Mouse (Mus musculus) right cerebral cortex, postnatal 10 days (tissue): Measurements from ENCODE around the gene Iqcj.
A peak's percentile ranks its signal among the peaks of the same experiment; 100 is the strongest.

Source experiments
- DNase-seq, 2 experiments: peaks; one replicate each; pipeline ENCODE4 v3.0.0; 2021; ENCODE audit warnings: low spot score in 2 of 2

Gene Iqcj

GRCm38 (mm10) chr3:67892026-67892705 lies at the start of gene Iqcj, which contains the start of gene Iqschfp:
Iqcj (plus strand) TSS chr3:67892220.
Iqschfp (plus strand) TSS chr3:67892232.
- DNase-seq = peak; percentile 33 to 47

DNA sequence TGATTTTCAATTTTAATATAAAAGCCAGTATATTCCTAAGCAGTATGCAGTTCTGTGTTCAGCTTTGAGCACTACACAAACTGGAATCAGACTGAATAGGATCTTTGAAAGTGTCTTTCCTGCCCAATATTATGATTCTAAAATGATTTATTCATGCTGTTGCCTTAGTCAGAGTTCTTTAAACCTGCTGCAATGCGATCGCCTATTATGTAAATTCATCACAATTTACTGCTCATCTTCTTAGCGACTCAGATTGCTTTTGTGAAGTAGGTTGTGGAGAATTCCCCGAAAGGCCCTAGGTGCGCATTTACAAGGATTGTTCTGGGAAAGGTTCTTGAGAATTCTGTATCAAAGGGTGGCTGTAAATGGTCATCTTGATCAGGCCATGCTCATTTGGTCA lies 39.6 kb upstream of the Iqcj start:
- no peak for DNase-seq

DNA sequence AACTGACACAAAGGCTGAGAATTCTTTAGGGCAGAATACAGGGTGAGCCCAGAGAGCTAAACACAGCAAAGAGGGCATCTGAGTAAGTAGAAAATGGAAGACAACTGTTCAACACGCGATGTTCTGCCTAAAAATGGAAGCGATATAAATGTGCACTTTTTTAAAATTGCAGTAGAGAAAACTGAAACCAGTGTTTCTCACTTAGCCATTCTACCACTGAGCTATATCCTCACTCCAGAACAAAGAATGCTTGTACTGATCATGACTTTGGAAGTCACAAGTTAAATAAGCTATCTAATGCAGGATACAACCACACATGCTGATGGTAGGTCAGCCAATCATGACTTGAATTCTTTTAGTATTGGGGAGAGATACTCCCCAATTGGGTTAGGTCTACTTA lies 30.5 kb upstream of the Iqcj start:
- DNase-seq = no peak

- no peak for DNase-seq
These were observed 24.5 kb upstream of the Iqcj start for GRCm38 (mm10) chr3:67867420-67868065.

- DNase-seq = no peak
These were observed 22.6 kb upstream of the Iqcj start for GRCm38 (mm10) chr3:67869424-67869823.

DNA sequence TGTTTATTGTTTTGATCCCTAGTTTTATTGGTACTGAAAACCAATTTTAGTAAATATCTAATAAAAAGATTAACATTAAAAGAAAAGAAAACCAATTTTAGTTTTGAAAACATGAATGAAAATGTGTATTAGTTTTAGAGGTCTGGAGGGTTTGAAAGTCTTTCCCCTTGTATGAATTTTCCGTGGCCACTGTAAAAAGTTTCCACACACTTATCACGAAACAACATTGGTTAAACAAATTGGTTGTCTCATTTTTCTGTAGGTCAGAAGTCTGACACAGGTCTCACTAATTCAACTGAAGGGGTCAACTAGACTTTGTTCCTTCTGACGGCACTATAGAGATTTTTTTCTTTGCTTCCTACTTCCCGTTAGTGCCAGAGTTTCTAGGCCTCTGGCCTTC lies 14.8 kb upstream of the Iqcj start:
- no peak for DNase-seq

GRCm38 (mm10) chr3:67884335-67884734 lies 7.7 kb upstream of the Iqcj start:
- no peak for DNase-seq

DNA sequence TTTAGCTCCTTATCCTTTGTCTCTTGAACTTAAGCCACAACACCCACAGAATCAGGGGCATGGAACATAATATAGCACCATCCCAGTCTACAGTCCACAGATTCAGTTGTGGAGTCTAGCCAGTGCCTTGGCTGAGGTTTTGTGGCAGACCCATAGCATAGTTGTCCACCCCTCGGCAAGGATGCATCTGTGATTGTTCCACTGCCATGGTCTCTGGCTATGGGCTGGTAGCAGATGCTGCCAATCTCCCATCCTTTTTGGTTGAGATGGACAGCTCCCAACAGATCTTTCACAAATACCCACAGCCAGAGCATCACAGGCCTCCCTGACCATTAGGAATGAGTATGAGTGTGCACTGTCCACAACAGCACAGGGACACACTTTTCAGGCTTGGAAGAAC lies 5.8 kb upstream of the Iqcj start:
- DNase-seq = no peak

DNA sequence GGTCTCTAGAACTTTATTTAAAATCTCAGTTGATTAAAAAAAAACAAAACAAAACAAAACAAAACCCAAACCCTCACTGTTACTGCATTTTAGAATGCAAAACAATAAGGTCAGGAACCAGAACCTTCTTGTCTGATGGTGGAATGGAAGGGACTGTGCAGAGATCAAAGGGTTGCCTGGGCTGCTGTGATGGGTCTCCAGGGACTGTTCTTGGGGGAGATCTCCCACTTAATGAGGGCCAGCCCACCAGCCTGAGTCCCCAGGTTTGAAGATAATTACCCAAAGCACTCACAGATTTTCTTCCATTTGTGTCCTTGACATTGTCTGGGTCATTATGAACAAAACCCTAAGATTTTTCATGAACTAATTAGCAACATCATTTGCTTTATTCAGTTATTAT lies 4.8 kb upstream of the Iqcj start:
- no peak for DNase-seq

DNA sequence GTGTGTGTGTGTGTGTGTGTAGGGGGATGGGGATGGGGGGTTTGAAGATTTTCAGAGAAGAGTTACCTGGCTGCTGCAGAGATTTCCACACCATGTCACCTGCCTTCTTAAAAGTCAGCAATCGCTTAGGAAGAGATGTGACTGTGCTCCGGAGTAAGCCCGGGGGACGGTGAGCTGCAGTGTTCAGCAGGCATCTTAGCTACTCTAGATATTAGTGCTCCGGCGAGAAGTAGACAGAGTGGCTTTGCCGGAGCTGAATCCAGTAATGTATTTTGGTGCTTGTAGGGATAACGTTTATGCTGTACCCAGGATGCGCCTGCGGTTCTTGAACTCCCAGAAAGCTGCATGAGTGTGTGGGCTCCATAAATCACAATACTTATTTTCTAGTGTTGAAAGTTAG lies 748 bp downstream of the Iqcj start:
- peak; percentile 29 to 37 for DNase-seq

DNA sequence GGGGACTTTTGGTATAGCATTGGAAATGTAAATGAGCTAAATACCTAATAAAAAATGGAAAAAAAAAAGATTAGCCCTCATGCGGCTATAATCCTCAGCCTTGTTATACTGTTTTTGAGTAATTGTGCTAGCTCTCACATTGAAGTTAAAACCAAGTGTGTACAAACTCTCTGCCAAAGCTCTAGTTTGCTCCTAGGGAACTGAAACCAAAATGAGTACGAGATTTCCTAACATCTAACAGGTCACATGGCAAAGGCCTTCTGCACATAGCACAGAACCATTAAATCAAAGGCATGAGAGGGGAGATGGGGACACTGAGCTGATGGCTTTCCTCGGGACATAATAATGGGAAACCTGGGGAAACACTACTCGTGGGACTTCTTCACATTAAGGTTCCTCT lies 10.5 kb downstream of the Iqcj start:
- no peak for DNase-seq

- DNase-seq = no peak
These were observed 16.6 kb downstream of the Iqcj start for GRCm38 (mm10) chr3:67908586-67908985.

DNA sequence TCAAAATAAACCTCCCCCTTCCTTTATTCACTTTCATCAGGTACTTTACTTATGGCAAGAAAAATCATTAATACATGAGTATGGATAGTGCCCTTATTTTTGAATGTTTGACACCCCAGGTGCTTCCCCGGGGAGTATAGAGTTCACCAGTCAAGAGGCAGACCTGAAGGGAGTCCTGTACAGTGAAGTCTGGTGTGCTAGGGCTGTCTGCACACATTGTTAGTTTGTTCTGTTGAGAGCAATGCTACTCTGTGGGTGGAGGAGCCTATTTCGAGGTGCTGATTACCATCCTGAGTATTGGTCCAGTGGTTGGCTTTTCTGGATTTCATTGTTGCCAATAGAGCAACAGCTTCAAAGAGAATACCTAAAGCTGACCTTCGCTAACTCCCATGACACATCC lies 26.1 kb downstream of the Iqcj start:
- DNase-seq = no peak

- peak; percentile 25 to 27 for DNase-seq
These were observed 26.7 kb downstream of the Iqcj start for GRCm38 (mm10) chr3:67918634-67919259.

- DNase-seq = no peak
These were observed 31.1 kb downstream of the Iqcj start for GRCm38 (mm10) chr3:67923095-67923494.

- no peak for DNase-seq
These were observed 33.4 kb downstream of the Iqcj start for GRCm38 (mm10) chr3:67925453-67925852.

GRCm38 (mm10) chr3:67930424-67931133 lies 38.6 kb downstream of the Iqcj start:
- DNase-seq = no peak

- DNase-seq = no peak
These were observed 39.2 kb downstream of the Iqcj start for GRCm38 (mm10) chr3:67931181-67931580.

- no peak for DNase-seq
These were observed 39.9 kb downstream of the Iqcj start for GRCm38 (mm10) chr3:67931914-67932313.

GRCm38 (mm10) chr3:67935829-67936228 lies 43.8 kb downstream of the Iqcj start:
- DNase-seq = no peak

DNA sequence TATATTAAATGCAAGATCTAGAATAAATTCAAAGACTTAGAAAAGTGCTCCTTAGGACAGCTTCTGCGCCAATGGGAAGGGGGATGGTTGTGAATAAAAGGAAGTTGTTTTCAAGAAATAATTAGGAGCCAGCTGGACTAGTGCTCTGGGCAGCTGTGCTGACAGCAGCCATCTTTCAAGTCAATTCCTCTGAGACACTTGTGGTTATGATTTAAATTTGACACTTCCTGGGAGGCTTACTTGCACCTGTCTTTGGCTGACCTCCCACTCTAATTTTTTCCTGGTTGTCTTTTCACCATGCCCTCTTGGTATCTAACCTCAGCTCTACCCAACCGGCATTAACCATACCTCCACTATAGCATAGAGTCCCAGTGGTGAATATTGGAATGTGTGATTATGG lies 55.0 kb downstream of the Iqcj start:
- no peak for DNase-seq

DNA sequence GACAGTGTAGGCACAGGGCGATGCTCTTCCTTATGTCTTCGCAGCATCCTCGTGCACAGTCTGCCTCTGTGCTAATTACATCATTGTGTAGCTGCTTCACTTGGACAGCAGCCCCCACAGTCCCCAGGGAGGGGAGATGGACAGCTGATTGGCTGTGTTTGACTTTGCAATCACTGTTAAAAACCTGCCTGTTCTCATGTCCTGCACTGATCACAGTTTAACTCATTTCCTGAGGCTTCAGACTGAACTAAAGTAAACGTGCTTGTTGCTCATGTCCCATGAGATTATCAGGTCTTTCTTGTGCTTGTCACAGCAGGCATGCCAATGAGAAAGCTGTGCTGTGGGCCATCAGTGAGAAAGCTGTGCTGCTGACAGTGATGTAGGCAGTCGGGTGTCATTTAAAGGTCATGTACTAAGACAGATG lies 60.5 kb downstream of the Iqcj start:
- no peak for DNase-seq
